ENCODE assay signal across 28 mouse cellular contexts in genomic region chr6:83247153-83247552, GRCm38 (mm10). TPM values are rescaled to one million over a fixed set of nuclear protein-coding genes. Genes with fewer than 3 reads are reported as not detected.
"Had no signal": no experiment of that assay in that cellular context is flagged by ENCODE, and none has a peak within 500 bp of the region (broad histone marks: within the 10 kb centered on the region; RNA-seq: fewer than 3 reads in every experiment).

No protein-coding gene starts in this region.

- H3K4me1 ChIP-seq: hindbrain, embryonic 12.5 days had no signal

- H3K4me3 ChIP-seq: gastrocnemius, adult 2 months; heart, embryonic 10.5 days; heart, embryonic 13.5 days; heart, embryonic 15.5 days; hindbrain, embryonic 10.5 days; hindbrain, embryonic 12.5 days; layer of hippocampus, adult 2 months; limb, embryonic 13.5 days; limb, embryonic 15.5 days had no signal

- H3K4me2 ChIP-seq: heart, embryonic 13.5 days; heart, embryonic 15.5 days; hindbrain, embryonic 12.5 days; hindbrain, embryonic 14.5 days; limb, embryonic 13.5 days; limb, embryonic 15.5 days had no signal

- DNase-seq: gastrocnemius, adult 2 months; gastrocnemius, postnatal 10 days; gastrocnemius, postnatal 25 days; heart, adult 18-20 months; heart, postnatal 4 days; kidney, adult 11 months; kidney, adult 2 months; kidney, adult 9 months; kidney, postnatal 10 days; kidney, postnatal 25 days; kidney, postnatal 4 days; layer of hippocampus, postnatal 36 days; left cerebral cortex, postnatal 4 days; lung, adult 18-20 months had no signal

- ATAC-seq: hindbrain, embryonic 16.5 days; intestine, embryonic 16.5 days had no signal

- H3K9me3 ChIP-seq: heart, embryonic 10.5 days; heart, embryonic 13.5 days; heart, embryonic 15.5 days; hindbrain, embryonic 10.5 days; hindbrain, embryonic 12.5 days; limb, embryonic 13.5 days; limb, embryonic 15.5 days had no signal

- H3K27ac ChIP-seq: gastrocnemius, adult 2 months; heart, embryonic 13.5 days; heart, embryonic 15.5 days; hindbrain, embryonic 10.5 days; hindbrain, embryonic 12.5 days; hindbrain, embryonic 14.5 days; layer of hippocampus, adult 2 months; limb, embryonic 13.5 days; limb, embryonic 15.5 days had no signal

- H3K27me3 ChIP-seq: heart, embryonic 13.5 days; heart, embryonic 15.5 days; hindbrain, embryonic 12.5 days; limb, embryonic 15.5 days had no signal

- H3K9ac ChIP-seq: heart, embryonic 13.5 days; heart, embryonic 15.5 days; hindbrain, embryonic 12.5 days; hindbrain, embryonic 14.5 days; limb, embryonic 13.5 days; limb, embryonic 15.5 days had no signal

- H3K36me3 ChIP-seq: heart, embryonic 10.5 days; heart, embryonic 13.5 days; heart, embryonic 15.5 days; hindbrain, embryonic 10.5 days; hindbrain, embryonic 12.5 days; limb, embryonic 13.5 days; limb, embryonic 15.5 days had no signal

RNA-seq across cellular contexts. Expression of gene Slc4a5, which starts 27.5 kb away (rescaled TPM):
- total RNA-seq: gastrocnemius, adult 2 months; gastrocnemius, postnatal 25 days; granulocyte monocyte progenitor cell, adult 5-6 weeks; heart, adult 8-10 months; heart, postnatal 25 days had no signal
